Mouse (Mus musculus): ENCODE results near the gene Slc38a2. TPM values are rescaled to one million over a fixed set of nuclear protein-coding genes. Genes with fewer than 3 reads are reported as not detected.

The Slc38a2 gene
- polyA plus RNA-seq, 1 experiment from 2014 or later: 179 TPM

DNA sequence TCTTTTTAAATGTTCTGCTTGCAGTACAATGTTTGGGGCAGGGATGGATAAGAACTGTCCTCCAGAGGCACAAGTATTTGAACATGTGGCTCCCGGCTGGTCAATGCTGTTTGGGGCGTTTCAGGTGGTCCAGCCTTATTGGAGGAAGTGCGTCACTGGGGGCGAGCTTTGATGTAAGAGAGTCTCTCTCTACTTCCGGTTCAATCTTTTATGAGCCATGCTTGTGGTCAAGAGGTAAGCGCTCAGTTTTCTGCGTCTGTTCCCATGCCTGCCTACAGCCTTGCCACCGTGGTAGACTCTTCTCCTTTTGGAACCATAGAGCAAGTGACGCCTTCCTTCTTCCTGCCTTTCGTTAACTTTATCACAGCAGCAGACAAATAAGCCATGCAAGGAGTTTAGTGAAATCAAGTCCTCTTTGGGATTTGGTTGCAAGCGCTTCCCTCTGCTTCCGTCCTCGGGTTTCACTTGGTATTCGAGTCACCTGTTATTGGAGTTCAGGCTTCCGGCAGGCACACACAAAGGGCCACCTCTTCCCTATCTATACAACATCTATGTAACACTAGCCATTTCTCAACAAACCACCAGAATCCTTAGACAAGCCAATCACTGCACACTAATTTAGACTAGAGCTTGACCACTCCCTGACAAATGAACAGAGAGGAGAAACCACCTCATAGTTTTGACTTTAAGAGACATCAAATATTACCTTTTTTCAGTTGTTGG is 37.3 kb upstream of the Slc38a2 start:
- H3K36me3 ChIP-seq (replicated peaks): no peaks in the 10 kb centered on the region
- no peaks in the 10 kb centered on the region for H3K9me3 ChIP-seq
- no peak overlapping the region for H3K27ac ChIP-seq (replicated peaks)
- no peak overlapping the region for H3K4me3 ChIP-seq
- H3K27me3 ChIP-seq (replicated peaks; ENCODE audit: low read depth, poor library complexity, severe bottlenecking): no peaks in the 10 kb centered on the region
- no peak for DNase-seq (ENCODE audit: low spot score)
- H3K4me1 ChIP-seq: peaks cover 12% of the 10 kb centered on the region; the same call in 1 of the 2 replicates
- WGBS: 80% methylated on average over 15 of the region's 15 CpGs

- Histone ChIP-seq H3K27me3 (replicated peaks; ENCODE audit: low read depth, poor library complexity, severe bottlenecking) (no peaks in the 10 kb centered on the region), H3K9me3 (no peaks in the 10 kb centered on the region), H3K27ac (replicated peaks) (no peak overlapping the region), H3K4me3 (no peak overlapping the region), H3K36me3 (replicated peaks) (no peaks in the 10 kb centered on the region), H3K4me1 (peaks cover 12% of the 10 kb centered on the region; the same call in 1 of the 2 replicates)
- DNase-seq (ENCODE audit: low spot score): no peak
- 88% methylated on average over 15 of the region's 15 CpGs for WGBS
Measured at GRCm38 (mm10) chr15:96735562-96736160, 36.1 kb upstream of the Slc38a2 start.

GRCm38 (mm10) chr15:96734423-96734822 is 34.9 kb upstream of the Slc38a2 start:
- H3K36me3 ChIP-seq (replicated peaks): no peaks in the 10 kb centered on the region
- H3K4me1 ChIP-seq: peaks cover 12% of the 10 kb centered on the region; the same call in 1 of the 2 replicates
- H3K4me3 ChIP-seq: no peak overlapping the region
- no peaks in the 10 kb centered on the region for H3K27me3 ChIP-seq (replicated peaks; ENCODE audit: low read depth, poor library complexity, severe bottlenecking)
- no peak for DNase-seq (ENCODE audit: low spot score)
- no peak overlapping the region for H3K27ac ChIP-seq (replicated peaks)
- 78% methylated on average over 7 of the region's 7 CpGs for WGBS
- no peaks in the 10 kb centered on the region for H3K9me3 ChIP-seq

GRCm38 (mm10) chr15:96730416-96730815 is 30.9 kb upstream of the Slc38a2 start:
- Histone ChIP-seq H3K4me3 (no peak overlapping the region), H3K4me1 (peaks cover 6% of the 10 kb centered on the region; the same call in 1 of the 2 replicates), H3K27ac (replicated peaks) (no peak overlapping the region), H3K36me3 (replicated peaks) (no peaks in the 10 kb centered on the region), H3K9me3 (no peaks in the 10 kb centered on the region), H3K27me3 (replicated peaks; ENCODE audit: low read depth, poor library complexity, severe bottlenecking) (no peaks in the 10 kb centered on the region)
- DNase-seq (ENCODE audit: low spot score): no peak
- WGBS: 88% methylated on average over 9 of the region's 9 CpGs

- Histone ChIP-seq H3K9me3 (no peaks in the 10 kb centered on the region), H3K27me3 (replicated peaks; ENCODE audit: low read depth, poor library complexity, severe bottlenecking) (no peaks in the 10 kb centered on the region), H3K27ac (replicated peaks) (no peak overlapping the region), H3K36me3 (replicated peaks) (no peaks in the 10 kb centered on the region), H3K4me3 (no peak overlapping the region), H3K4me1 (peaks cover 6% of the 10 kb centered on the region; the same call in 1 of the 2 replicates)
- DNase-seq (ENCODE audit: low spot score): no peak
- 88% methylated on average over 9 of the region's 9 CpGs for WGBS
Measured at GRCm38 (mm10) chr15:96729785-96730184, 30.3 kb upstream of the Slc38a2 start.

GRCm38 (mm10) chr15:96728993-96729392 is 29.5 kb upstream of the Slc38a2 start:
- Histone ChIP-seq H3K27ac (replicated peaks) (no peak overlapping the region), H3K27me3 (replicated peaks; ENCODE audit: low read depth, poor library complexity, severe bottlenecking) (no peaks in the 10 kb centered on the region), H3K4me3 (no peak overlapping the region), H3K4me1 (peaks cover 6% of the 10 kb centered on the region; the same call in 1 of the 2 replicates), H3K9me3 (no peaks in the 10 kb centered on the region), H3K36me3 (replicated peaks) (no peaks in the 10 kb centered on the region)
- no peak for DNase-seq (ENCODE audit: low spot score)
- 76% methylated on average over 10 of the region's 10 CpGs for WGBS

DNA sequence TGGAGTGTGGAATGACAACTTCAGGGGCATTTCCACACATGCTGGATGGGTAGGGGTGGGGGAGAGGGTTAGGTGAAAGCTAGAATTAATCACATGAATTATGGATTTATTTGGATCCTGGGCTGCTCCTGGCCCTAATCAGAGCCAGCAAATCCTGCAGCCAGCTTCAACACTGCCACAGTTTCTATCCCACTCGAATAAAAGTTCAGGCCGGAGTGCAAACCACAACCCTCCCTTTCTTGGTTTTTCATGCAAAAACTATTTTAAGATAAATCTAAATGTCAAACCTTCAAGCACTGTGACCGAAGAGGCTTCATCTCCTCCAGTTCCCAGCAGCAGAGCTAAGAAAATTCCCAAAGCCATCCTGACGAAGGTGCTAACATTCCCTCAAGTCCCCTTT is 28.8 kb upstream of the Slc38a2 start:
- H3K27me3 ChIP-seq (replicated peaks; ENCODE audit: low read depth, poor library complexity, severe bottlenecking): no peaks in the 10 kb centered on the region
- H3K27ac ChIP-seq (replicated peaks): no peak overlapping the region
- H3K9me3 ChIP-seq: no peaks in the 10 kb centered on the region
- H3K36me3 ChIP-seq (replicated peaks): no peaks in the 10 kb centered on the region
- no peak for DNase-seq (ENCODE audit: low spot score)
- peaks cover 2% of the 10 kb centered on the region; the same call in 1 of the 2 replicates for H3K4me1 ChIP-seq
- H3K4me3 ChIP-seq: no peak overlapping the region
- WGBS: 91% methylated on average over 4 of the region's 4 CpGs

DNA sequence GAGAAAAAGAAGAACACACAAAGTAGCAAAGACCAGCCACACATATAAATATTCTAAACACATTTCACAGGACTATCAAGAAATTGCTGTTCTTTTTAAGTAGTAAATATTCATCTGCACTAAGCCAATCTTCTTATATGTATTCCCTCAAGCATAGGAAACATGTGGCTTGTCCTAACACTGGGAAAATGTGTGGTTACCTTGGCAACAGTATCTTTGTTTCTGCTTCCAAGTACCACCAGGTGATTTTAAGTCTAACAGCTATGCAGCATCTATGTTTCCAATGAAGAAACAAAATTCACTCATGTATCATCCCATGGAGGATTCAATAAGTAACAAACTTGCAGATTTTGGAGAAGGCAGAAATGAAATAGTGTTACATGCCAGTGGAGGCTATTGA is 25.0 kb upstream of the Slc38a2 start:
- H3K36me3 ChIP-seq (replicated peaks): no peaks in the 10 kb centered on the region
- no peak for DNase-seq (ENCODE audit: low spot score)
- no peaks in the 10 kb centered on the region for H3K9me3 ChIP-seq
- no peak overlapping the region for H3K4me3 ChIP-seq
- no peaks in the 10 kb centered on the region for H3K27me3 ChIP-seq (replicated peaks; ENCODE audit: low read depth, poor library complexity, severe bottlenecking)
- no peak overlapping the region for H3K27ac ChIP-seq (replicated peaks)
- H3K4me1 ChIP-seq: no peaks in the 10 kb centered on the region

GRCm38 (mm10) chr15:96722228-96722627 is 22.7 kb upstream of the Slc38a2 start:
- Histone ChIP-seq H3K4me1 (peaks cover 1% of the 10 kb centered on the region), H3K27me3 (replicated peaks; ENCODE audit: low read depth, poor library complexity, severe bottlenecking) (no peaks in the 10 kb centered on the region), H3K27ac (replicated peaks) (no peak overlapping the region), H3K4me3 (no peak overlapping the region), H3K9me3 (no peaks in the 10 kb centered on the region), H3K36me3 (replicated peaks) (no peaks in the 10 kb centered on the region)
- DNase-seq (ENCODE audit: low spot score): no peak
- 73% methylated on average over 7 of the region's 7 CpGs for WGBS

GRCm38 (mm10) chr15:96720146-96720545 is 20.6 kb upstream of the Slc38a2 start:
- DNase-seq (ENCODE audit: low spot score): no peak
- H3K36me3 ChIP-seq (replicated peaks): no peaks in the 10 kb centered on the region
- H3K9me3 ChIP-seq: no peaks in the 10 kb centered on the region
- 90% methylated on average over 6 of the region's 6 CpGs for WGBS
- H3K4me3 ChIP-seq: no peak overlapping the region
- peaks cover 8% of the 10 kb centered on the region for H3K4me1 ChIP-seq
- H3K27me3 ChIP-seq (replicated peaks; ENCODE audit: low read depth, poor library complexity, severe bottlenecking): no peaks in the 10 kb centered on the region
- no peak overlapping the region; the same call in 1 of the 2 replicates for H3K27ac ChIP-seq (replicated peaks)

GRCm38 (mm10) chr15:96718466-96718865 is 18.9 kb upstream of the Slc38a2 start:
- H3K27me3 ChIP-seq (replicated peaks; ENCODE audit: low read depth, poor library complexity, severe bottlenecking): no peaks in the 10 kb centered on the region
- DNase-seq (ENCODE audit: low spot score): no peak
- H3K4me1 ChIP-seq: peaks cover 8% of the 10 kb centered on the region
- no peaks in the 10 kb centered on the region for H3K36me3 ChIP-seq (replicated peaks)
- H3K27ac ChIP-seq (replicated peaks): no peak overlapping the region
- H3K4me3 ChIP-seq: no peak overlapping the region
- 82% methylated on average over 7 of the region's 7 CpGs for WGBS
- H3K9me3 ChIP-seq: no peaks in the 10 kb centered on the region

GRCm38 (mm10) chr15:96717181-96717580 is 17.7 kb upstream of the Slc38a2 start:
- no peaks in the 10 kb centered on the region for H3K9me3 ChIP-seq
- H3K4me1 ChIP-seq: peaks cover 8% of the 10 kb centered on the region
- H3K4me3 ChIP-seq: no peak overlapping the region
- no peaks in the 10 kb centered on the region for H3K27me3 ChIP-seq (replicated peaks; ENCODE audit: low read depth, poor library complexity, severe bottlenecking)
- no peaks in the 10 kb centered on the region for H3K36me3 ChIP-seq (replicated peaks)
- H3K27ac ChIP-seq (replicated peaks): no peak overlapping the region
- 56% methylated on average over 3 of the region's 3 CpGs for WGBS
- no peak for DNase-seq (ENCODE audit: low spot score)

DNA sequence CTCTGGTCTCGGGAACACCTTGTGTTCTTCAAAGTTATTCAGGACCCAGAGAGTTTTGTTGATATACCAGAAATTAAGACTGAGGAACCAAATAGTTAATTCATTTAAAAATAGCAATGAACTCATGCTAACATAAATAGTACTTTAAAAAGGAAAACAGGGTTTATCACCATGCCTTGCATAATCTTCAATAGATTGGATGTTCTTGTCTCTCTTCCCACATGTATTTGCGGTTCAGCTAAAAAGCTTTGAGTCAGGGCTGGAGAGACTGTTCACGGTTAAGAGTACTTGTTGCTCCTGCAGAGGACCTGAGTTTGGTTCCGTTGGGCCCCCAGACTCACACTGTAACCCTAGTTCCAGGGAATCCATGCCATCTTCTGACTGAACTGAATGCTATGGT is 16.8 kb upstream of the Slc38a2 start:
- Histone ChIP-seq H3K9me3 (no peaks in the 10 kb centered on the region), H3K4me1 (peaks cover 8% of the 10 kb centered on the region), H3K27me3 (replicated peaks; ENCODE audit: low read depth, poor library complexity, severe bottlenecking) (no peaks in the 10 kb centered on the region), H3K4me3 (no peak overlapping the region), H3K36me3 (replicated peaks) (no peaks in the 10 kb centered on the region), H3K27ac (replicated peaks) (no peak overlapping the region)
- DNase-seq (ENCODE audit: low spot score): no peak
- 93% methylated on average over 4 of the region's 4 CpGs for WGBS

Data from embryonic facial prominence, embryonic 10.5 days (tissue).